Mouse (Mus musculus) cerebellum, postnatal 10 days (tissue): ENCODE results near the gene Cep19.
"Not testable (repeated sequence)": the region's sequence is repeated elsewhere in the genome, so short reads cannot be mapped to it uniquely, and the experiment has no call there.

Experiments
- DNase-seq, 2 experiments: peaks; one replicate each; pipeline ENCODE4 v3.0.0; 2021; ENCODE audit warnings: mixed read lengths in 2 of 2

Cep19 gene

DNA sequence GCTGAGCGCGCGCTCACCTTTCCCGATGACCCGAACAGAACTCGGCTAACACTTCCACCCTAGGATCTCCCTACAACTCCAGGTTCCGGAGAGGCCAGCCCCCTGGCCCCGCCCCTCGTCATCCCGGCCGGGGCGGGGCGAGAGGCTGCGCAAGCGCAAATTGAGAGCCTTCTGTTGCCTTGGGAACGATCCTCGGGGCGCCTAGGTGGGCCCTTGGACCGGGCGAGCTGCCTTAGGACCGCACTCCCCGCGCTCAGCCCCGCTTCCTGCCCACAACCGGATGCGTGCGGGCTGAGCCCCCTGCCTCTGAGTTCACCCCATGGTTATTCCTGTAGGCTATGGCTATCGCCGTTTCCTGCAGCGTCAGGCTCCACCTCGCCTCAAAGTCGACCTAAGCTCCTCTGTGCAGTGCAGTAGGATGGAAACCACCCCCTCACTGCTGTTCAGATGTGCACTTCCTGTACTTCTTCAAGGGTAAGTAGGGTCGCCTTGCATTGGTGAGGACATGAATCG, at the start of gene Cep19, which contains the start of gene Pigx:
TSS of gene Cep19 (plus strand) at position 163 of the 513 bp plus-strand sequence.
TSS of gene Pigx (minus strand) at position 103 of the 513 bp plus-strand sequence.
- DNase-seq, result peak; percentile 94 to 96

DNA sequence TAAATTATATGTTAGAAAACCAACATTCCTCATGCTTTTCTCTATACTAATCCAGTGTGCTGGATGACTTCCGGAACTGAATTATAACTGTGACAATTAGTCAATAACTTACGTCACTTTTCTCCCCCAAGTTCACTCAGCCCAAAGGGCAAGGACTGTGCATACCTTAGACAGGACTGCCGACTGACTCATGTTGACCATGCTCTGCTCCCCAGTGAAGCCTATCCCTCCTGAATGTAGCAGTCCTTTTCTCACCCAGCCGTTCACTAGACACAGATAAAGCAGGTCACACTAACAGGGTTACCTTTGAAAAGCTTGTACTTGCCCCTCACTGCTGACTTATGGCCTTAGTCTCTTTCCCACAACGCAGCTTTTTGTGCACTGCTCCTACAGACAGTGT, 40.8 kb upstream of the Cep19 start:
- no peak for DNase-seq

GRCm38 (mm10) chr16:32059840-32060523, 39.6 kb upstream of the Cep19 start:
- DNase-seq, result peak in 1 of 2 experiments; percentile 19

DNA sequence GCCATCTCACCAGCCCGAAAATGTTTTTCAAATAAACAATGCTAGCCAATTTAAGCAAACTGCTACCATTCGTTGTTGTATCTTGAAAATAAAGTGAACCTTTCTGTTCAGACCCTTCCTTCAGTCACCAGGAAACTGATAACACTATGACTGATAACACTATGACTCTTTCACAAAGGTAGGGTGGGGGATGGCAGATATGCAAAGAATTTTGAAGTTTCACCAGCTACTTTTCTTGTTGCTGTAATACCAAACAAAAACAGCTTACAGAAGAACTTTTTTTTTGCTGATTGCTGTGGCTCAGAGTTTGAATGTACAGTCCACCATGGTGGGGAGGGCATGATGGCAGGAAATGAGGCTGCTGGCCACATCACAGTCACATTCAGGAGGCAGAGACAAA, 37.4 kb upstream of the Cep19 start:
- no peak for DNase-seq

DNA sequence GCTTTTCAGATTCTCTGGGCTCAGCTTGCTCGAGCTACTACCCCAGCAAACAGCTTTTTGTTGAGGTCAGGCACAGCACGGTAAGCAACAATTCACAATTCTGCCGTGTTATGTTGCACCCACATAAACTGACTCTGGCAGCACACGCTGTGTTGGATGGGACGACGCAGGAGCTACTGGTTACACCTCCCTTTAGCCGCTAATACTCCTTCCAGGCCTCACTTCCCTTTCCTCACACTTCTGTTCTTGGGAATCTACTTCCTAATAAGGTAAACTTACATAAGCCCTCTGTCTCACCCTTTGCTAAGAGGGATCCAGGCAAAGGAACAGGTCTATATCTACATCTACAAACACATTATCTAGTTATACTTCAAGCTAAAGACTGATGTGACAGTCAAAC, 35.7 kb upstream of the Cep19 start:
- DNase-seq, result no peak

DNA sequence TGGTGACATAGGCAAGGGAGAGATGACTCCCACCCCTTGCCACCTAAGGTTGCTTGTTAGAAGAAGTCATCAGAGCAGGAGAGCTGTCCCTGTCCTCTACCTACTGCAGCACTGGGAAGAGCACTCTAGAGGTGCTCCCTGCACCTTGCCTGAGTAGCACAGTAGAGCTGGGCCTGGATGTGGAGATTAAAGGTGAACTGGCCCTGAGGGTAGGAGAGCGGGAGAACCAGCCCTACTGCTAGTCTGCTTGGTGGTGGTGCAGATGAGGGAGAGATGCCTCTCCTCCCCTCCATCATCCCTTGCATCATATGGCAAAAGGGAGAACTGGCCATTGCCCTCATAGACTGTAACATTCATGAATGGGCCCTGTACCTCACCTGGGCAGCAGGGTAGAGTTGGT, 32.7 kb upstream of the Cep19 start:
- DNase-seq, result no peak

DNA sequence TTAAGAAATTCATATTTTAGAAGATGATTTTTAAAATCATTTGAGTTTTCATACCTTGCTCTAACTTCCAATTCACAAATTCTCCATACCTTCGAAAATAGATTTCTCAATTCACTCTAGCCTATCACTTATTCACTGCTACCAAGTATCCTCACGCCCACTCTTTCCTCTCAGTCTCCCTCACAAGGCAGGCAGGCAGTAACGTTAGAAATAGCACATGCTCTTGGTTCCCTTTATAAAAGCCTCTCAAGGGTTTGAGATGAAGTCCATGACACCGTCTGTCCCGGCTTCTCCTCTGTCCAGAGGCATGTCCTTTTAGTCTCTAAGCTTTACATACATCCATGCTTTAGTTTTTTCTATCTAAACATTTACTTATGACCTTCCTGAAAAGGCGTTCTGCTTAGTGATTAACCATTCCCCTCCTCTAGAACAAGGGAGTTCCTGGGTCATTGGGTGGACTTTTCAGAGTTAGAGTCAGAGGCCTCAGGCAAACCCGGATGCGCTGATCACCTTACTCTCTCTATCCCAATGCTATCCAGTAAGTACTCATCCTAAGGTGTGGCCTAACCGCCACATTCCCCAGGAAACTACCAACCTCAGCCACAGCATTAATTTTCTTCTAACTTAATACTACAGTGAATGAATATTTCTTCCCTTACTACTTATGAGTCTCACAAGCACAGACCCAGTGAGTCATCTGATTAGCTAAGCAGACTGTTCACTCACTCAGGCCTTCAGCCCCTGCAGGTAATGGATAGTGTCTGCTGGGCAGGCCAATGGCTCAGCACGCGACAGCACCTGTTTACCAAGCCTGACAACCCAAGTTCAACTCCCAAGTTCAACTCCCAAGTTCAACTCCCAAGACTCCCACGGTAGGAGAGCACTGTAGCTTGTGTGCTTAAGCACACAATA, 31.0 kb upstream of the Cep19 start:
- DNase-seq, result no peak

GRCm38 (mm10) chr16:32070070-32070469, 29.5 kb upstream of the Cep19 start:
- DNase-seq, result not testable (repeated sequence)

DNA sequence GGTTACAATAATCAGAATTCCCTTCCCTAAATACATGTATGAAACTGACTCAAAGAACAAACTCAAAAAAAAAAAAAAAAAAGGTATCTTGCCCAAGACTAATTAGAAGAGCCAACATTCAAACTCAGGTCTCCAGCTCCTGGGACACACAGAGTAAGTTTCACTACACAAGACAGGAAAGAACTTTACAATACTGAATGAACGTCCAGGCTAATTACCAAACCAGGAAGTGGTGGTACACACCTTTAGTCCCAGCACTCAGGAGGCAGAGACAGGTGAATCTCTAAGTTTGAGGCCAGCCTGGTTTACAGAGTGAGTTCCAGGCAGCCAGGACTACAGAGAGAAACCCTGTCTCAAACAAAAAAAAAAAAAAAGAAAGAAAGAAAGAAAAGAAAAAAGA, 23.8 kb upstream of the Cep19 start:
- no peak for DNase-seq

DNA sequence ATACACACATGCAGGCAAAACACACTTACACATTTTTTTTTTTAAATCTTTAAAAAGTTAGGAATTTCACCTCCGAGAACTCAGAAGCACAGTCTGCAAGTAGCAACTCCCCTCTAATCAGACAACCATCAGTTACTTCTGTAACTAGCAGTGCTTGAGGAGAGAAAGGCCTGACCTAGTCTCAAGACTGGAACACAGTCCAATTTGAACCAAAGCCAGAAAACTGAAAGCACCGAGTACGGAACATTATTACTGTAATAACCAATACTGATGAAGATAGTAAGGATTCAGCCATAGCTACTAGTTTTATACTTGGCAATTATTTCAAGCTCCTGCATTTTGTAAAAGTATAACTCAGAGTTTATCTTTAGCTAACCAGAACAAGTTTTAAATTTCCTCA, 23.2 kb upstream of the Cep19 start:
- DNase-seq, result peak in 1 of 2 experiments; percentile 35

GRCm38 (mm10) chr16:32077648-32078407, 21.8 kb upstream of the Cep19 start:
- DNase-seq, result peak in 1 of 2 experiments; percentile 7

DNA sequence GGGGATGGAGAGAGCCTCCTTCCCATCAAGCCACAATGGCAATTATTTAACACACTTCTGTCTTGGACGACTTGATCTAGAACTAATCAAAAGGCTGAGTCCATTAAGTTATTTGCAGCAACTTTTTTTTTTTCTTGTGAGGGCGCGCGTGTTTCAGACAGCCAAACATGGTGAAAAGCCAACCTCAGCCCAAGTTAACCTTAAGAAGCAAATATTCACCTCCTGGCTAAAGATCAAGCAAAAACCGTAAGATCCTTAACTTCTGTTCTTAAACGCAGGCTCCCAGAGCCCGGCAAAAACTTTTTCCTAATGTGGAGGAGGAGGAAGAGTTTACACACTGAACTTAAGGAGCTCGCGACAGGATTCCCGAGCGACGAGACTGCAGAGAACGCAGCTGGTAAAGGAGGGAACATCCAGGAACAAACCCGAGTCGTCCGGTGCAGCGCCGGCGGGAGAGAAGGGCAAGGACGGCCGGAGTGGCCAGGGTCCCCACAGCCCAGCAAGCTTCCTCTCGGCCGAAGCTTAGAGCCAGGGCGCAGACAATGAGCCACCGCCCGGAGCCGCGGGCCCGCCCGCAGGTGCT, 21.1 kb upstream of the Cep19 start:
- peak in 1 of 2 experiments; percentile 9 for DNase-seq

DNA sequence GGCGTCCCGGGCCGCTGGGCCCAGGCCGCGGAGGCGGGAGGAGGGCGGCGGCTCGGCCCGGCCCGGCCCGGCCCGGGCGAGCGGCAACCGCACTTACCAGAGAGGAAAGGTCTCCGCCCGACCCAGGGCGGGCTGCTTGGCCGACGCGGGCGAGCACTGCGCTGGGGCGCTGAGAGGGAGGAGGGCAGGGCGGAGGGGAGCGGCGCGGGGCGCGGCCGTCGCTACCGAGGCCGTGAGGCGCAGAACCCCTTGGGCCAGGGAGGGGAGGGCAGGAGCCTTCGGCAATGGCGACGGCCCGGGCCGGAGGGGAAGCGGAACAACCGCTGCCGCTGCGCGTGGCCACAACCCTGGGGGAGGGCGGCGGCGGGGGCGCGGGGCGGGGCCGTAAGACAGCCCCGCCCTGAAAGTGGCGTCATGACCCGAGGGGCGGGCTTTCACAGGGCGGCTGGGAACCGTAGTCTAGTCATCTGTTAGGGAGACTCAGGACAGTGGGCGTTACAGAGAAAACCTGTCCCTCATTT, 20.5 kb upstream of the Cep19 start, which contains the start of gene Pak2:
TSS of gene Pak2 (minus strand) at position 352 of the 521 bp plus-strand sequence.
- peak; percentile 93 to 95 for DNase-seq

DNA sequence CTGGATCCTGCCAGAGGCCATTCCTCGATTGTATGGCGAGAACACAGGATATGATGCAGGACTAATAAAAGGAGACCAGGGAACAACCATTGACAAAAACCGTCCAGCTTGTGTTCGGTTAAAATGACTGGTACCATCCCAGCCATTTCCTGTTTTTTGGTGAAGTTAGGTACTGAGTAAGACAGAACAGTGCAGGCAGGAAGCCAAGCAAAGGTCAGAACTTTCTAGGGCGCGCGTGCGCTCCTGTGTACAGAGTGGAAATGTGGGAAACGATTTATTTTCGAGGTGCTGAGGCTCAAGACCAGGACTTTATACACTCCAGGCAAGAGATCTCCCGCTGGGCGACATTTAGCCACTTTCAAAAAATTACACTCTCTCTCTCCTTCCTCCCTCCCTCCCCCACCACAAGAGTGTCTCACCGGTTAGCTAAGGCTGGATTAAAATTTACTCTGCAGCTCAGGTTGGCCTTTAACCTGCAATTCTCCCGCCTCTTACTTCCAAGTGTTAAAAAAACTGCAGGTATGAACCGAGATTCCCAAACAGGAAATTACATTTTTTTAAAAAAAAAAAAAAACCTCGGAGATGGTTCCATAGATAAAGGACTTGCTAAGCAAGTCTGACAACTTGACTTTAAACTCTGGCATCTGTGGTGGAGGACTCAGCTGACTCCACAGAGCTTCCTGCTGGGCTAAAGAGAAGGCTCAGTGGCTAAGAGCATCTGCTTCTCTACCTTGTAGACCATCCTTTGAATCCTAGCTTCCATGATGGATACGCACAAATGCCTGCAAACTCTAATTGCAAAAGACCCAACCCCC, 11.8 kb upstream of the Cep19 start:
- DNase-seq, result no peak

DNA sequence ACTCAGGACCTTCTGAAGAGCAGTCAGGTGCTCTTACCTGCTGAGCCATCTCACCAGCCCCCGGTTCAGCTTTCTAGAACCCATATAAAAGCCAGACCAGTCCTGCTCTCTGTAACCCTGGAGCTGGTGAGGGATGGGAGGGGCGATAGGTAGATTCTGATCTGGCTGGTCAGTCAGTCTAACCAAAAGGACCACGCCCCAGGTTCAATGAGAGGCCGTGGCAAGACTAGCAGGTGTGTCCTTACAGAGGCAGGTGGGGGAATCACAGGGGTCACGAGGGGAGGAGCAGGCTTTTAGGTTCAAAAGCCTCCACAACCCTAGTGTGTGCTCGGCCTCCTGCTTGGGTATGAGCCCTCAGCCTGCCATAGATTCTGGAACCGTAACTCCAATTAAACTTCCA, 8.1 kb upstream of the Cep19 start:
- no peak for DNase-seq

DNA sequence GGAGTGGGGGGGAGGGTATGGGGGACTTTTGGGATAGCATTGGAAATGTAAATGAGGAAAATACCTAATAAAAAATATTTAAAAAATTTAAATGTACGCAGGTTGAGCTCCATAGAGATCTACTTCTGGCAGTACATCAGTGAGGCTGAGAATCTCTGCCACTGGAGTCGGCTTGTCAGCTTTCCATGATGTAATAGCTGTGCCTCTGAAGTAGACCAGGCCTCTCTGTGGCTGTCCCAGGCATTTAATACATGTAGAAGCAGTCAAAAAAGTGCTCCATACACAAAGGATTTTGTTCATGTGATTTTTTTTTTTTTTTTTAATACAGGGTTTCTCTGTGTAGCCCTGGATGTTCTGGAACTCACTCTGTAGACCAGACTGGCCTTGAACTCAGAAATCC, 1.8 kb upstream of the Cep19 start:
- DNase-seq, result not testable (repeated sequence)

GRCm38 (mm10) chr16:32098897-32099637, 533 bp upstream of the Cep19 start:
- no peak for DNase-seq

- no peak for DNase-seq
Measured at GRCm38 (mm10) chr16:32102295-32102694, 2.7 kb downstream of the Cep19 start.

GRCm38 (mm10) chr16:32105698-32106097, 6.1 kb downstream of the Cep19 start:
- DNase-seq, result no peak

- DNase-seq, result no peak
Measured at GRCm38 (mm10) chr16:32107342-32108045, 7.9 kb downstream of the Cep19 start.
